Mouse (Mus musculus): ENCODE measurements around the gene Pip4k2b.

- TF ChIP-seq CTCF (IDR thresholded peaks at IDR 0.05) (no peak), POLR2A (IDR thresholded peaks at IDR 0.05; ENCODE audit: insufficient read depth, low read depth, low read length) (no peak)
Measured at GRCm38 (mm10) chr11:97716021-97716420, 28.5 kb downstream of the Pip4k2b start.

Measured in heart, adult 2 months (tissue).